Mouse (Mus musculus) hindbrain, postnatal 0 days (tissue): ENCODE results near the gene Cdk18. TPM values are rescaled to one million over a fixed set of nuclear protein-coding genes. Genes with fewer than 3 reads are reported as not detected.

Experiments
- ATAC-seq: fragments of 200-750 bp; cut with Nextera tagmentation; 2 replicates; pipeline ENCODE4 v1.8.0; 2017; ENCODE audit warnings: mild to moderate bottlenecking, moderate TSS enrichment, moderate library complexity
- DNase-seq: peaks from one replicate; pipeline ENCODE4 v3.0.0-alpha.2; 2015; ENCODE audit warnings: low spot score
- H3K27ac ChIP-seq: fragments of 300-500 bp; sonication (generic); 2 replicates; pipeline ENCODE4 v1.5.1; 2014; ENCODE audit warnings: mild to moderate bottlenecking
- H3K27me3 ChIP-seq: fragments of 300-500 bp; sonication (generic); 2 replicates; pipeline ENCODE4 v1.6.1; 2014; ENCODE audit warnings: low read length, mixed read lengths; ENCODE audit not compliant: insufficient read depth
- H3K36me3 ChIP-seq: fragments of 300-500 bp; sonication (generic); 2 replicates; pipeline ENCODE4 v1.6.1; 2014; ENCODE audit warnings: low read length, mixed read lengths; ENCODE audit not compliant: insufficient read depth
- H3K4me1 ChIP-seq: fragments of 300-500 bp; sonication (generic); 2 replicates; pipeline ENCODE4 v1.6.1; 2014; ENCODE audit warnings: antibody characterized with exemption, low read length, mixed read lengths; ENCODE audit not compliant: insufficient read depth
- H3K4me2 ChIP-seq: fragments of 300-500 bp; sonication (generic); 2 replicates; pipeline ENCODE4 v1.6.1; 2014; ENCODE audit warnings: low read depth, mild to moderate bottlenecking, low read length, moderate library complexity, mixed read lengths
- H3K4me3 ChIP-seq: fragments of 300-500 bp; sonication (generic); 2 replicates; pipeline ENCODE4 v1.5.1; 2014; ENCODE audit warnings: low read length
- H3K9ac ChIP-seq: fragments of 300-500 bp; sonication (generic); replicated peaks from 2 replicates; pipeline ENCODE4 v1.6.1; 2014; ENCODE audit warnings: mild to moderate bottlenecking, low read length, moderate library complexity, mixed read lengths
- H3K9me3 ChIP-seq: fragments of 300-500 bp; sonication (generic); 2 replicates; pipeline ENCODE4 v1.6.1; 2016; ENCODE audit warnings: low read length, mixed read lengths
- CTCF ChIP-seq: IDR thresholded peaks from 2 replicates; pipeline ENCODE4 v1.5.1; 2016; ENCODE audit warnings: antibody characterized with exemption, control low read depth, low read depth
- WGBS: fragments of 180-500 bp; shearing (Covaris S2); extraction: QIAGEN DNeasy Blood & Tissue Kit; methylation state at CpG from one replicate; pipeline ENCODE4 v1.1.7; 2014; 5-methylcytosine and 5-hydroxymethylcytosine counted together
- polyA plus RNA-seq: library from polyadenylated mRNA; unstranded; fragments of >200 nt; fragmentation: Nextera tagmentation; extraction: Ambion mirVana; gene quantifications from 2 replicates; pipeline ENCODE4 v1.2.1, GENCODE M21; 2015
- total RNA-seq: library from RNA; depleted of rRNA; stranded (reverse); fragments of >200 nt; gene quantifications from 2 replicates; pipeline ENCODE4 v1.2.3, GENCODE M21; 2014

The Cdk18 gene
- total and polyA plus RNA-seq, 2 experiments from 2014 or later: 1.6 to 4.1 TPM

- Histone ChIP-seq H3K36me3 (no peaks in the 10 kb centered on the region), H3K9me3 (no peaks in the 10 kb centered on the region), H3K4me2 (peak overlapping the region; percentile 99), H3K27me3 (no peaks in the 10 kb centered on the region), H3K4me3 (no peak overlapping the region), H3K27ac (no peak overlapping the region), H3K4me1 (no peaks in the 10 kb centered on the region; the same call in 1 of the 2 replicates), H3K9ac (no peak overlapping the region)
- 72% methylated on average over 9 of the region's 9 CpGs for WGBS
- no peak for ATAC-seq
- no peak for DNase-seq
- no peak for TF ChIP-seq CTCF
Measured at GRCm38 (mm10) chr1:132137935-132138575, 1.4 kb downstream of the Cdk18 start.

GRCm38 (mm10) chr1:132136847-132137246 is 2.6 kb downstream of the Cdk18 start:
- WGBS: 94% methylated on average over 3 of the region's 3 CpGs
- no peaks in the 10 kb centered on the region for H3K36me3 ChIP-seq
- ATAC-seq (no peak), DNase-seq (no peak)
- H3K9ac ChIP-seq: no peak overlapping the region
- H3K4me2 ChIP-seq: no peak overlapping the region
- no peaks in the 10 kb centered on the region for H3K27me3 ChIP-seq
- no peaks in the 10 kb centered on the region for H3K9me3 ChIP-seq
- H3K4me3 ChIP-seq: no peak overlapping the region
- no peak overlapping the region for H3K27ac ChIP-seq
- H3K4me1 ChIP-seq: no peaks in the 10 kb centered on the region; the same call in 1 of the 2 replicates
- TF ChIP-seq CTCF: no peak

GRCm38 (mm10) chr1:132135631-132136030 is 3.9 kb downstream of the Cdk18 start:
- H3K9ac ChIP-seq: no peak overlapping the region
- WGBS: 90% methylated on average over 7 of the region's 7 CpGs
- no peaks in the 10 kb centered on the region for H3K27me3 ChIP-seq
- no peak for ATAC-seq
- no peak for TF ChIP-seq CTCF
- DNase-seq: no peak
- H3K4me1 ChIP-seq: no peaks in the 10 kb centered on the region; the same call in 1 of the 2 replicates
- no peak overlapping the region for H3K27ac ChIP-seq
- H3K36me3 ChIP-seq: no peaks in the 10 kb centered on the region
- no peaks in the 10 kb centered on the region for H3K9me3 ChIP-seq
- no peak overlapping the region for H3K4me2 ChIP-seq
- H3K4me3 ChIP-seq: no peak overlapping the region

- Histone ChIP-seq H3K9me3 (no peaks in the 10 kb centered on the region), H3K4me1 (0 out of 2 replicates have a peak, but pooled peaks cover 3% of the 10 kb centered on the region), H3K4me2 (no peak overlapping the region), H3K36me3 (no peaks in the 10 kb centered on the region), H3K4me3 (no peak overlapping the region), H3K27ac (no peak overlapping the region), H3K27me3 (no peaks in the 10 kb centered on the region), H3K9ac (no peak overlapping the region)
- 76% methylated on average over 7 of the region's 7 CpGs for WGBS
- DNase-seq (no peak), ATAC-seq (no peak)
- TF ChIP-seq CTCF: no peak
Measured at GRCm38 (mm10) chr1:132128311-132128710, 11.2 kb downstream of the Cdk18 start.

- Histone ChIP-seq H3K9ac (no peak overlapping the region), H3K4me2 (no peak overlapping the region), H3K27ac (no peak overlapping the region), H3K4me1 (0 out of 2 replicates have a peak, but pooled peaks cover 5% of the 10 kb centered on the region), H3K9me3 (no peaks in the 10 kb centered on the region), H3K4me3 (no peak overlapping the region), H3K36me3 (no peaks in the 10 kb centered on the region), H3K27me3 (no peaks in the 10 kb centered on the region)
- ATAC-seq (peak; percentile 19; the same call in 1 of the 2 replicates), DNase-seq (no peak)
- WGBS: 63% methylated on average over 6 of the region's 6 CpGs
- TF ChIP-seq CTCF: no peak
Measured at GRCm38 (mm10) chr1:132125803-132126405, 13.6 kb downstream of the Cdk18 start.

- no peak for TF ChIP-seq CTCF
- 47% methylated on average over 4 of the region's 4 CpGs for WGBS
- DNase-seq: peak; percentile 60
Measured at GRCm38 (mm10) chr1:132125249-132125648, 14.2 kb downstream of the Cdk18 start.

More at GRCm38 (mm10) chr1:132125249-132125648, 14.2 kb downstream of the Cdk18 start:
- H3K27ac ChIP-seq: no peak overlapping the region
- H3K4me2 ChIP-seq: no peak overlapping the region
- no peak overlapping the region for H3K9ac ChIP-seq
- H3K9me3 ChIP-seq: no peaks in the 10 kb centered on the region
- H3K4me1 ChIP-seq: 0 out of 2 replicates have a peak, but pooled peaks cover 5% of the 10 kb centered on the region
- no peak overlapping the region for H3K4me3 ChIP-seq
- no peaks in the 10 kb centered on the region for H3K27me3 ChIP-seq
- peak; percentile 21; the same call in 1 of the 2 replicates for ATAC-seq
- H3K36me3 ChIP-seq: no peaks in the 10 kb centered on the region
